Mouse (Mus musculus) mouse embryonic stem cell (cell line): ENCODE results near the gene Ryr2.

Source experiments
- in situ Hi-C, 2 experiments: fragments of 300-500 bp; cut with MboI; formaldehyde crosslinking; loops; 1 replicate in 1 of 2; 3 replicates in 1 of 2; pipeline ENCODE4 v1.14.3; 2019 to 2020; ENCODE audit warnings: low sequenced_read_pairs in 2 of 2, low pct_unique_long_range_greater_than_20kb in 1 of 2, mixed read lengths in 1 of 2; ENCODE audit not compliant: unreplicated experiment in 1 of 2

Ryr2 gene

DNA sequence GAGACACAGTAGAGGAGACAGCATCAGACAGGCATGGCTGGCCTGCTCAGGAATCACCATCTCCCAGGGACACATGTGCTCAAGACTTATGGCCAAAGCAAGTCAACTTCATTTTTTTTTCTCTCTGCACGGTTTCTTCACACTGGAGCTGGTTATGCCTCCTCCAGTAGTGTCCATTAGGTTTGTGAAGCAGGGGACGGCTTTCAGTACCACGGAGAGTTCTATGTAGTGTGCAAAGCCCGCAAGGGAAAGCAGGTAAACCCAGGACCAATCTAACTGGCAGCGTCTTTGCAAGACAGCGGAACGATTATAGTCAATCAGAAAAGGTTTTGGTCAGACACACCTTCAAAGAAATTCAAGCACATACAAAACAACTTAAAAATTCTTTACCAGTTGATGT lies 560.9 kb downstream of the Ryr2 start:
- in situ Hi-C loops = no loop called here

DNA sequence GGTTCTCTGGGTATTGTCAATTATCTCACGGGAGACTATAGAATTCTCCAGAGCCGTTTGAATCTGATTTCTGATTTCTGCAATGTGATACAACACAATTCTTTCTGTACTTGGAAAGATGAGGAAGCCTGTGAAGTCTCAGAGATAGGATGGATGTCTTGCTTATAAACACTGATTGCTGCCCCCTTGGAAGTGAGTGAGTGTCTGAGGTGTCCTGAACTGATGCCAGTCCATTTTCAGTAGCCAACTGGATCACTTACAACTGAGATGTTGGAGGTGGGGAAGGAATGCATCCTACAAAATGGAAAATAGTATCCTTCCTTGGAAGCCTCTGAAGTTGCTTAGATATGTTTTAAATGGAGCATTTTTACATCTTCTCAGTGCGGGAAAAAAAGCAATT lies 564.2 kb downstream of the Ryr2 start:
- in situ Hi-C loops = no loop called here

GRCm38 (mm10) chr13:11536851-11537250 lies 569.9 kb downstream of the Ryr2 start:
- in situ Hi-C loops = no loop called here

DNA sequence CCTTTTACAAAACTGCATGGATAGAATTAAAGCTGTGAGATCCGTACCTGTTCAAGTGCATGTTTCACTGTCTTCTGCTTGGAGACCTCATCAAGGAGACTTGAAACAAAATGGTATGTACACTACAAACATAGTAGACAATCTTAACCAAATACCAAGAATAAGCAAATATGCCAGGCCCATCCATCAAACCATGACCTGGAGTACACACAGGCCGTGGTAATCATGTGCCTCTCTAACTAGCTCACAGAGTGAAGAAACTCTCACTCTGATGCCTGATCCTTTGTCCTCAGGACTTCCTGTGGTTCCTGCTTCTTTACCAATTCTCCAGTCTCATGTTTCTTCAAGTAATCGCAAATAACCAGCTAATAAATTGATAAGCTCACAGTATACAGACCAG lies 570.9 kb downstream of the Ryr2 start:
- in situ Hi-C loops = no loop called here

GRCm38 (mm10) chr13:11533265-11533664 lies 573.5 kb downstream of the Ryr2 start:
- in situ Hi-C loops = no loop called here

DNA sequence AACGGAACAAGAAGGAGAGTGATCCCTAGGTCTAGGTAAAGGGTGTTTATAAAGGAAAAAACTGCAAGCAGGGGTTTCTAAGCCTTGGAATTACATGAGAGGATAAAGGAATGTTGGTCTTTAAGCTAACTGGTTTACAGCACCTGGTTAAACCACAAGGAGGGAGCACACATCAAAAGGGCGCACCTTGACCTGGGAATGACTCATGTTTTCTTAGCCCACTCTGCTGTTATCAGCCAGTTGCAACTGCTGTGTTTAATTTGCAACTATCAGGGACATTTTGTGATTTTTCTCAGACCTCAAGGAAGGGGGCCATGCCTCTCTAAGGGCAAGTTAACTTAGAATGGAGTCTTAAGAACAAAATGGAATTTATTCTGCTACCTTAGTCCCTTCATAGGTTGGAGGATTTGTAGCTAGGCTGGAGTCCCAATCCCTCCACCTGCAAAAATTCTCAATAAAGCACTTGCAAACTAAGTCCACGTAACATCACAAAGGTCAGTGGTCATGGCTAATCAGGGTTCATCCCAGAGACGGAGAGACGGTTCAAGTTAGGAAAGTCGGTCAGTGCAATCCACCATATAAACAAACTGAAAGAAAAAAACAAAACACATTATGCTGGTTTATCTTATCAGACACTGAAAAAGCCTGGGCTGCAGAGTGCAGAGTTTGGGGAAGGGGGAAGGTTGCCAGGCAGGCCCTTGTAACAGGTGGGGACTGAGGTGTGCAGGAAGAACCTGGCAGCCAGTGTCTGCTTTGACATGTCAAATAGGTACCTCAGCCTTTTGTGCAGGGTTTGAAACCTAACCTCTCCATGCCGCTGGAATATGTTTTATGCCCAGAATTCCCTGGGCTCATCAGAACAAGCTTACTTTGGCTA lies 574.5 kb downstream of the Ryr2 start:
- in situ Hi-C loops = no loop called here

- in situ Hi-C loops = no loop called here
Observed at GRCm38 (mm10) chr13:11523612-11524011, 583.1 kb downstream of the Ryr2 start.

GRCm38 (mm10) chr13:11520765-11521164 lies 586.0 kb downstream of the Ryr2 start:
- in situ Hi-C loops = no loop called here

DNA sequence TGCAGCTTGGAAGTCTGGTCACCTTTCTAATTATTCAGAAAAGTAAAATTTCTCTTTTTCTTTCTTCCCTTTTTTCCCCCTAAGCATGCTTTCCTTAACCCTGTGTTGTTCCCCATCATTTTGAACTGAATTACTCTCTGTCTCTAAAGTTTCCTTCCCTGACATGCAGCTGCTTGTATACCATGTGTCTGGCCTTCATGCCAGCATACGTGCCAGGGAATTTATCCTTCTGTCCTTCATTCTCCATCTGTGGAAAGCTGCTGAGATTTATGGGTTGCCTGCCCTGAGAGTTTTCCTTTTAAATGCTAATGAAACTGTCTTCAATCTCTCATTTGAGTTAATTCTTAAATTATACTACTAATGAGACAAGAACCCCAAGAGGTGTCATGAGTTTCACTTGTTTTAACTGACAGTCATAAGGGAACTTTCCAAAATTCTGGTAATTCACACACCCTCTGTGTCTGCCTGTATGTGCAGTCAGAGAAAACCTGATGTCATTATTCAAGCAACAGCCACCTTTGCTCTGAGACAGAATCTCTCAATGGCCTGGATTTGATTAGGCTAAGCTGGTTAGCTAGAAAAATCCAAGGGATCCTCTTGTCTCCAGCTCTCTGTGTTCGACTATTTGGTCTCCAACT lies 595.1 kb downstream of the Ryr2 start:
- in situ Hi-C loops = no loop called here
